Mouse (Mus musculus): Measurements from ENCODE around the gene Lman1l. TPM values are rescaled to one million over a fixed set of nuclear protein-coding genes. Genes with fewer than 3 reads are reported as not detected.

Lman1l gene
- polyA plus RNA-seq, 1 experiment from 2014 or later, result not detected

- no peaks in the 10 kb centered on the region for H3K9me3 ChIP-seq (replicated peaks; ENCODE audit: control insufficient read depth, low read length)
- no peaks in the 10 kb centered on the region for H3K36me3 ChIP-seq (replicated peaks; ENCODE audit: control insufficient read depth, insufficient read depth, low read depth, low read length)
- ATAC-seq (replicated peaks; ENCODE audit: insufficient number of reproducible peaks, low FRiP score, low TSS enrichment, low read depth), result no peak
- 34% methylated on average over 3 of the region's 3 CpGs for WGBS
- H3K27ac ChIP-seq (replicated peaks; ENCODE audit: low read depth, low read length), result no peak overlapping the region; the same call in 1 of the 2 replicates
- DNase-seq (ENCODE audit: low spot score), result no peak
- peaks cover 5% of the 10 kb centered on the region; the same call in 1 of the 2 replicates for H3K27me3 ChIP-seq (ENCODE audit: control insufficient read depth, insufficient read depth, low read length)
- no peaks in the 10 kb centered on the region for H3K4me1 ChIP-seq (ENCODE audit: control insufficient read depth, insufficient read depth, low read length)
- no peak overlapping the region for H3K9ac ChIP-seq (replicated peaks; ENCODE audit: low read length)
- H3K4me3 ChIP-seq (ENCODE audit: low read depth, low read length), result no peak overlapping the region
- no peak overlapping the region for H3K4me2 ChIP-seq (ENCODE audit: low read depth, low read length)
Measured at GRCm38 (mm10) chr9:57652855-57653254, 32.3 kb upstream of the Lman1l start.

- peaks cover 5% of the 10 kb centered on the region; the same call in 1 of the 2 replicates for H3K27me3 ChIP-seq (ENCODE audit: control insufficient read depth, insufficient read depth, low read length)
- DNase-seq (ENCODE audit: low spot score), result no peak
- H3K36me3 ChIP-seq (replicated peaks; ENCODE audit: control insufficient read depth, insufficient read depth, low read depth, low read length), result no peaks in the 10 kb centered on the region
- no peaks in the 10 kb centered on the region for H3K4me1 ChIP-seq (ENCODE audit: control insufficient read depth, insufficient read depth, low read length)
- no peak overlapping the region for H3K9ac ChIP-seq (replicated peaks; ENCODE audit: low read length)
- H3K9me3 ChIP-seq (replicated peaks; ENCODE audit: control insufficient read depth, low read length), result no peaks in the 10 kb centered on the region
- no peak overlapping the region for H3K27ac ChIP-seq (replicated peaks; ENCODE audit: low read depth, low read length)
- no peak overlapping the region for H3K4me3 ChIP-seq (ENCODE audit: low read depth, low read length)
- no peak for ATAC-seq (replicated peaks; ENCODE audit: insufficient number of reproducible peaks, low FRiP score, low TSS enrichment, low read depth)
- no peak overlapping the region for H3K4me2 ChIP-seq (ENCODE audit: low read depth, low read length)
- 65% methylated on average over 9 of the region's 9 CpGs for WGBS
Measured at GRCm38 (mm10) chr9:57652351-57652750, 31.8 kb upstream of the Lman1l start.

GRCm38 (mm10) chr9:57650786-57651311, 30.3 kb upstream of the Lman1l start:
- H3K36me3 ChIP-seq (replicated peaks; ENCODE audit: control insufficient read depth, insufficient read depth, low read depth, low read length), result no peaks in the 10 kb centered on the region
- ATAC-seq (replicated peaks; ENCODE audit: insufficient number of reproducible peaks, low FRiP score, low TSS enrichment, low read depth), result no peak
- peak overlapping the region; percentile 25; the same call in 1 of the 2 replicates for H3K9ac ChIP-seq (replicated peaks; ENCODE audit: low read length)
- no peak overlapping the region for H3K4me2 ChIP-seq (ENCODE audit: low read depth, low read length)
- no peaks in the 10 kb centered on the region for H3K4me1 ChIP-seq (ENCODE audit: control insufficient read depth, insufficient read depth, low read length)
- peaks cover 5% of the 10 kb centered on the region; the same call in 1 of the 2 replicates for H3K27me3 ChIP-seq (ENCODE audit: control insufficient read depth, insufficient read depth, low read length)
- H3K4me3 ChIP-seq (ENCODE audit: low read depth, low read length), result no peak overlapping the region
- no peak overlapping the region for H3K27ac ChIP-seq (replicated peaks; ENCODE audit: low read depth, low read length)
- DNase-seq (ENCODE audit: low spot score), result peak; percentile 56
- H3K9me3 ChIP-seq (replicated peaks; ENCODE audit: control insufficient read depth, low read length), result no peaks in the 10 kb centered on the region
- 13% methylated on average over 6 of the region's 6 CpGs for WGBS

- Histone ChIP-seq H3K27me3 (ENCODE audit: control insufficient read depth, insufficient read depth, low read length) (peaks cover 5% of the 10 kb centered on the region; the same call in 1 of the 2 replicates), H3K27ac (replicated peaks; ENCODE audit: low read depth, low read length) (no peak overlapping the region), H3K36me3 (replicated peaks; ENCODE audit: control insufficient read depth, insufficient read depth, low read depth, low read length) (no peaks in the 10 kb centered on the region), H3K4me3 (ENCODE audit: low read depth, low read length) (no peak overlapping the region), H3K9me3 (replicated peaks; ENCODE audit: control insufficient read depth, low read length) (no peaks in the 10 kb centered on the region), H3K9ac (replicated peaks; ENCODE audit: low read length) (no peak overlapping the region), H3K4me1 (ENCODE audit: control insufficient read depth, insufficient read depth, low read length) (no peaks in the 10 kb centered on the region), H3K4me2 (ENCODE audit: low read depth, low read length) (no peak overlapping the region)
- DNase-seq (ENCODE audit: low spot score) (no peak), ATAC-seq (replicated peaks; ENCODE audit: insufficient number of reproducible peaks, low FRiP score, low TSS enrichment, low read depth) (no peak)
- WGBS, result 93% methylated on average over 6 of the region's 6 CpGs
Measured at GRCm38 (mm10) chr9:57650130-57650785, 29.7 kb upstream of the Lman1l start.

- Histone ChIP-seq H3K9ac (replicated peaks; ENCODE audit: low read length) (no peak overlapping the region), H3K4me3 (ENCODE audit: low read depth, low read length) (no peak overlapping the region), H3K9me3 (replicated peaks; ENCODE audit: control insufficient read depth, low read length) (no peaks in the 10 kb centered on the region), H3K4me2 (ENCODE audit: low read depth, low read length) (no peak overlapping the region), H3K27me3 (ENCODE audit: control insufficient read depth, insufficient read depth, low read length) (no peaks in the 10 kb centered on the region), H3K4me1 (ENCODE audit: control insufficient read depth, insufficient read depth, low read length) (peaks cover 7% of the 10 kb centered on the region; the same call in 1 of the 2 replicates), H3K36me3 (replicated peaks; ENCODE audit: control insufficient read depth, insufficient read depth, low read depth, low read length) (no peaks in the 10 kb centered on the region), H3K27ac (replicated peaks; ENCODE audit: low read depth, low read length) (no peak overlapping the region)
- ATAC-seq (replicated peaks; ENCODE audit: insufficient number of reproducible peaks, low FRiP score, low TSS enrichment, low read depth), result no peak
- DNase-seq (ENCODE audit: low spot score), result no peak
- WGBS, result 71% methylated on average over 4 of the region's 4 CpGs
Measured at GRCm38 (mm10) chr9:57647286-57648108, 26.9 kb upstream of the Lman1l start.

- 67% methylated on average over 12 of the region's 12 CpGs for WGBS
- DNase-seq (ENCODE audit: low spot score), result no peak
- H3K27me3 ChIP-seq (ENCODE audit: control insufficient read depth, insufficient read depth, low read length), result no peaks in the 10 kb centered on the region
- no peak overlapping the region for H3K4me3 ChIP-seq (ENCODE audit: low read depth, low read length)
- H3K4me1 ChIP-seq (ENCODE audit: control insufficient read depth, insufficient read depth, low read length), result peaks cover 7% of the 10 kb centered on the region; the same call in 1 of the 2 replicates
- H3K9ac ChIP-seq (replicated peaks; ENCODE audit: low read length), result no peak overlapping the region
- H3K4me2 ChIP-seq (ENCODE audit: low read depth, low read length), result no peak overlapping the region
- ATAC-seq (replicated peaks; ENCODE audit: insufficient number of reproducible peaks, low FRiP score, low TSS enrichment, low read depth), result no peak
- H3K27ac ChIP-seq (replicated peaks; ENCODE audit: low read depth, low read length), result no peak overlapping the region
- H3K36me3 ChIP-seq (replicated peaks; ENCODE audit: control insufficient read depth, insufficient read depth, low read depth, low read length), result no peaks in the 10 kb centered on the region; the same call in none of the 2 replicates
- H3K9me3 ChIP-seq (replicated peaks; ENCODE audit: control insufficient read depth, low read length), result no peaks in the 10 kb centered on the region
Measured at GRCm38 (mm10) chr9:57646551-57647103, 26.1 kb upstream of the Lman1l start.

GRCm38 (mm10) chr9:57644944-57645893, 24.6 kb upstream of the Lman1l start:
- H3K9me3 ChIP-seq (replicated peaks; ENCODE audit: control insufficient read depth, low read length), result no peaks in the 10 kb centered on the region
- ATAC-seq (replicated peaks; ENCODE audit: insufficient number of reproducible peaks, low FRiP score, low TSS enrichment, low read depth), result peak; percentile 79
- no peaks in the 10 kb centered on the region; the same call in none of the 2 replicates for H3K36me3 ChIP-seq (replicated peaks; ENCODE audit: control insufficient read depth, insufficient read depth, low read depth, low read length)
- peak overlapping the region; percentile 98 for H3K4me3 ChIP-seq (ENCODE audit: low read depth, low read length)
- WGBS, result under 1% methylated on average over 60 of the region's 85 CpGs
- no peaks in the 10 kb centered on the region for H3K27me3 ChIP-seq (ENCODE audit: control insufficient read depth, insufficient read depth, low read length)
- H3K9ac ChIP-seq (replicated peaks; ENCODE audit: low read length), result peak overlapping the region; percentile 98
- H3K4me1 ChIP-seq (ENCODE audit: control insufficient read depth, insufficient read depth, low read length), result peaks cover 15% of the 10 kb centered on the region
- peak; percentile 93 for DNase-seq (ENCODE audit: low spot score)
- peak overlapping the region; percentile 94 for H3K27ac ChIP-seq (replicated peaks; ENCODE audit: low read depth, low read length)
- peak overlapping the region; percentile 80 for H3K4me2 ChIP-seq (ENCODE audit: low read depth, low read length)
